Mouse (Mus musculus): ENCODE data around the gene Dnm1. TPM values are rescaled to one million over a fixed set of nuclear protein-coding genes. Genes with fewer than 3 reads are reported as not detected.
"Not testable (repeated sequence)": the region's sequence is repeated elsewhere in the genome, so short reads cannot be mapped to it uniquely, and the experiment has no call there.

Gene Dnm1
- polyA plus RNA-seq, 1 experiment from 2014 or later, result 86.9 TPM

GRCm38 (mm10) chr2:32381141-32381774, 28.1 kb upstream of the Dnm1 start:
- Histone ChIP-seq H3K27me3 (replicated peaks) (peaks cover 8% of the 10 kb centered on the region; the same call in 1 of the 2 replicates), H3K36me3 (peaks cover 38% of the 10 kb centered on the region), H3K4me1 (peaks cover 21% of the 10 kb centered on the region), H3K9me3 (replicated peaks) (no peaks in the 10 kb centered on the region), H3K4me3 (replicated peaks) (peak overlapping the region; percentile 74), H3K4me2 (peak overlapping the region; percentile 95), H3K27ac (replicated peaks) (peak overlapping the region; percentile 74), H3K9ac (replicated peaks) (peak overlapping the region; percentile 69)
- under 1% methylated on average over 27 of the region's 27 CpGs for WGBS
- peak; percentile 65 for ATAC-seq (ENCODE audit: low FRiP score)

- H3K27ac ChIP-seq (replicated peaks), result no peak overlapping the region
- peaks cover 50% of the 10 kb centered on the region for H3K36me3 ChIP-seq
- WGBS, result 85% methylated on average over 7 of the region's 7 CpGs
- no peak overlapping the region for H3K9ac ChIP-seq (replicated peaks)
- H3K4me2 ChIP-seq, result 0 out of 2 replicates have a peak overlapping the region, but pooled peaks have one; percentile 95
- H3K27me3 ChIP-seq (replicated peaks), result peaks cover 8% of the 10 kb centered on the region; the same call in 1 of the 2 replicates
- no peak for ATAC-seq (ENCODE audit: low FRiP score)
- H3K9me3 ChIP-seq (replicated peaks), result no peaks in the 10 kb centered on the region
- no peak overlapping the region for H3K4me3 ChIP-seq (replicated peaks)
- peaks cover 21% of the 10 kb centered on the region for H3K4me1 ChIP-seq
These were observed 26.9 kb upstream of the Dnm1 start for GRCm38 (mm10) chr2:32380001-32380500.

- H3K4me3 ChIP-seq (replicated peaks), result no peak overlapping the region
- no peak for ATAC-seq (ENCODE audit: low FRiP score)
- H3K9me3 ChIP-seq (replicated peaks), result no peaks in the 10 kb centered on the region
- peaks cover 17% of the 10 kb centered on the region for H3K4me1 ChIP-seq
- H3K27ac ChIP-seq (replicated peaks), result no peak overlapping the region
- H3K4me2 ChIP-seq, result no peak overlapping the region
- no peaks in the 10 kb centered on the region; the same call in 1 of the 2 replicates for H3K27me3 ChIP-seq (replicated peaks)
- 95% methylated on average over 10 of the region's 10 CpGs for WGBS
- H3K9ac ChIP-seq (replicated peaks), result no peak overlapping the region
- peaks cover 74% of the 10 kb centered on the region for H3K36me3 ChIP-seq
These were observed 23.8 kb upstream of the Dnm1 start for GRCm38 (mm10) chr2:32376963-32377362.

- no peak for ATAC-seq (ENCODE audit: low FRiP score)
- H3K9me3 ChIP-seq (replicated peaks), result no peaks in the 10 kb centered on the region
- H3K27me3 ChIP-seq (replicated peaks), result no peaks in the 10 kb centered on the region; the same call in 1 of the 2 replicates
- H3K27ac ChIP-seq (replicated peaks), result no peak overlapping the region
- H3K4me2 ChIP-seq, result no peak overlapping the region
- no peak overlapping the region for H3K4me3 ChIP-seq (replicated peaks)
- 93% methylated on average over 13 of the region's 13 CpGs for WGBS
- H3K4me1 ChIP-seq, result peaks cover 4% of the 10 kb centered on the region; the same call in 1 of the 2 replicates
- peaks cover 89% of the 10 kb centered on the region for H3K36me3 ChIP-seq
- no peak overlapping the region for H3K9ac ChIP-seq (replicated peaks)
These were observed 22.3 kb upstream of the Dnm1 start for GRCm38 (mm10) chr2:32375317-32375940.

- peaks cover 93% of the 10 kb centered on the region for H3K36me3 ChIP-seq
- no peak overlapping the region for H3K9ac ChIP-seq (replicated peaks)
- WGBS, result 92% methylated on average over 10 of the region's 10 CpGs
- H3K4me3 ChIP-seq (replicated peaks), result no peak overlapping the region
- no peaks in the 10 kb centered on the region for H3K27me3 ChIP-seq (replicated peaks)
- no peaks in the 10 kb centered on the region for H3K9me3 ChIP-seq (replicated peaks)
- H3K4me1 ChIP-seq, result no peaks in the 10 kb centered on the region
- H3K4me2 ChIP-seq, result no peak overlapping the region
- H3K27ac ChIP-seq (replicated peaks), result no peak overlapping the region
- no peak for ATAC-seq (ENCODE audit: low FRiP score)
These were observed 21.1 kb upstream of the Dnm1 start for GRCm38 (mm10) chr2:32374191-32374590.

GRCm38 (mm10) chr2:32367315-32367714, 14.2 kb upstream of the Dnm1 start:
- Histone ChIP-seq H3K4me3 (replicated peaks) (no peak overlapping the region), H3K4me2 (no peak overlapping the region), H3K27me3 (replicated peaks) (no peaks in the 10 kb centered on the region), H3K36me3 (peaks cover 55% of the 10 kb centered on the region), H3K27ac (replicated peaks) (no peak overlapping the region), H3K9ac (replicated peaks) (no peak overlapping the region), H3K4me1 (peaks cover 18% of the 10 kb centered on the region), H3K9me3 (replicated peaks) (no peaks in the 10 kb centered on the region)
- no peak for ATAC-seq (ENCODE audit: low FRiP score)
- over 99% methylated on average over 5 of the region's 5 CpGs for WGBS

- WGBS, result 88% methylated on average over 8 of the region's 8 CpGs
- no peaks in the 10 kb centered on the region for H3K9me3 ChIP-seq (replicated peaks)
These were observed 11.0 kb upstream of the Dnm1 start for GRCm38 (mm10) chr2:32364121-32364520.

GRCm38 (mm10) chr2:32363376-32364106, 10.4 kb upstream of the Dnm1 start:
- peaks cover 3% of the 10 kb centered on the region; the same call in 1 of the 2 replicates for H3K27me3 ChIP-seq (replicated peaks)
- H3K4me1 ChIP-seq, result peaks cover 32% of the 10 kb centered on the region
- peaks cover 21% of the 10 kb centered on the region for H3K36me3 ChIP-seq
- H3K4me2 ChIP-seq, result peak overlapping the region; percentile 93
- peak overlapping the region; percentile 86 for H3K27ac ChIP-seq (replicated peaks)
- H3K9me3 ChIP-seq (replicated peaks), result no peaks in the 10 kb centered on the region
- H3K9ac ChIP-seq (replicated peaks), result peak overlapping the region; percentile 87
- H3K4me3 ChIP-seq (replicated peaks), result peak overlapping the region; percentile 90
- ATAC-seq (ENCODE audit: low FRiP score), result peak; percentile 54
- 9% methylated on average over 19 of the region's 19 CpGs for WGBS

More at GRCm38 (mm10) chr2:32364121-32364520, 11.0 kb upstream of the Dnm1 start:
- peak overlapping the region; percentile 87 for H3K9ac ChIP-seq (replicated peaks)
- peak overlapping the region; percentile 93 for H3K4me2 ChIP-seq
- H3K27ac ChIP-seq (replicated peaks), result no peak overlapping the region
- peaks cover 32% of the 10 kb centered on the region for H3K4me1 ChIP-seq
- peaks cover 3% of the 10 kb centered on the region; the same call in 1 of the 2 replicates for H3K27me3 ChIP-seq (replicated peaks)
- no peak for ATAC-seq (ENCODE audit: low FRiP score)
- peaks cover 23% of the 10 kb centered on the region for H3K36me3 ChIP-seq
- H3K4me3 ChIP-seq (replicated peaks), result peak overlapping the region; percentile 90

- ATAC-seq (ENCODE audit: low FRiP score), result peak; percentile 89
These were observed 9.7 kb upstream of the Dnm1 start for GRCm38 (mm10) chr2:32362817-32363340.

GRCm38 (mm10) chr2:32362274-32362673, 9.1 kb upstream of the Dnm1 start:
- 45% methylated on average over 5 of the region's 5 CpGs for whole genome bisulfite sequencing
- not testable (repeated sequence) for ATAC-seq (ENCODE audit: low FRiP score); H3K9me3 ChIP-seq (replicated peaks); H3K27me3 ChIP-seq (replicated peaks); H3K36me3 ChIP-seq
- Histone ChIP-seq H3K9ac (replicated peaks) (peak overlapping the region; percentile 87), H3K4me1 (peaks cover 32% of the 10 kb centered on the region), H3K27ac (replicated peaks) (peak overlapping the region; percentile 86), H3K4me3 (replicated peaks) (peak overlapping the region; percentile 90), H3K4me2 (peak overlapping the region; percentile 93)

More at GRCm38 (mm10) chr2:32362817-32363340, 9.7 kb upstream of the Dnm1 start:
- Histone ChIP-seq H3K9me3 (replicated peaks) (no peaks in the 10 kb centered on the region), H3K27me3 (replicated peaks) (peaks cover 3% of the 10 kb centered on the region; the same call in 1 of the 2 replicates), H3K27ac (replicated peaks) (peak overlapping the region; percentile 86), H3K4me3 (replicated peaks) (peak overlapping the region; percentile 90), H3K9ac (replicated peaks) (peak overlapping the region; percentile 87), H3K36me3 (peaks cover 14% of the 10 kb centered on the region), H3K4me1 (peaks cover 32% of the 10 kb centered on the region), H3K4me2 (peak overlapping the region; percentile 93)
- under 1% methylated on average over 53 of the region's 53 CpGs for WGBS

- under 1% methylated on average over 24 of the region's 24 CpGs for WGBS
- 0 out of 2 replicates have a peak, but pooled peaks have one; percentile 15 for ATAC-seq (ENCODE audit: low FRiP score)
- peaks cover 32% of the 10 kb centered on the region for H3K4me1 ChIP-seq
- H3K27me3 ChIP-seq (replicated peaks), result peaks cover 3% of the 10 kb centered on the region; the same call in 1 of the 2 replicates
- no peaks in the 10 kb centered on the region for H3K9me3 ChIP-seq (replicated peaks)
- H3K9ac ChIP-seq (replicated peaks), result peak overlapping the region; percentile 41
- H3K4me3 ChIP-seq (replicated peaks), result peak overlapping the region; percentile 34
- H3K4me2 ChIP-seq, result peak overlapping the region; percentile 70
- H3K27ac ChIP-seq (replicated peaks), result no peak overlapping the region
- peaks cover under 1% of the 10 kb centered on the region for H3K36me3 ChIP-seq
These were observed 8.3 kb upstream of the Dnm1 start for GRCm38 (mm10) chr2:32361437-32361836.
